Mouse (Mus musculus): Measurements from ENCODE around the gene Ermp1.

The Ermp1 gene

GRCm38 (mm10) chr19:29661974-29662580 lies 13.9 kb upstream of the Ermp1 start:
- DNase-seq (ENCODE audit: low read depth, low spot score) = no peak

DNA sequence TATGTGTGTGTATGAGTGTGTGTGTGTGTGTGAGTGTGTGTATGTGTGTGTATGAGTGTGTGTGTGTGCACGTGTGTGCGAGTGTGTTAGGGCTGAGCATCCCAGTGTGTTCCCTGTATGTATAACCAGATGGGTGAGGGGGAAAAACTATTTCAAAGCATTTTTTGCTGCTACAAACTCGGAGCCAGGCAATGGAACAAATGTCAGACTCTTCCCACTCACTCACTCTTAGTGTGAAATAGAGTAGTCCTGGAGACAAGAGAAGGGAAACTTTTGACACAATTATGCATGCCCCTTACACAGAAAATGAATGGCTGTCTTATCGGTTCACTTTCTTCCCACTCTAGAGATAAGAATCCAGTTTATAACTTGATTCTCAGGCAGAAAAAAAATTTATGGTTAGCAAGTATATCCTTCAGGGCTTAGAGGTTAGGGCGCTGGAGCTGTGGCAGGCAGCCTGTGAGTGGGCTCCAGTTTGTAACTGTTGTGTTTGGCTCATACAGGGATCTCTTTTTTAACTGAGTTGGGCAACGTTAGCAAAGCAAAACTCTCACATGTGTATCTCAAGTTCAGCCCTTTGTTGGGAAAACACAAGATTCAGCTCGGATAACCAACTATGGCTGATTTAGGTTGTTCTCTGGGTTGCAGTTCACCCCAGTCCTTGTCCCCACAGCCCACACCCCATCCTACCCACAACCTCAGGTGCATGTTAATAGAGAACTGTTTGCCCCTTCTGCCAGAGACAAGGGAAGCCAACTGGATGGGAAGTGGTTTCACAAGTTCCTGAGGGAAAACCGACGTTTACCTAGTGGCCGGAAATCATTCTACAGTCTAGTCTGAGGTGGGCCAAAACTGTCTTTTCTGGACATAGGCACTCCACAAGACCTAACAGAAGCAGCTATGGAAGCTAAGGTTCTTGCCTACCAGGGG lies 12.9 kb upstream of the Ermp1 start:
- no peak for DNase-seq (ENCODE audit: low read depth, low spot score)

DNA sequence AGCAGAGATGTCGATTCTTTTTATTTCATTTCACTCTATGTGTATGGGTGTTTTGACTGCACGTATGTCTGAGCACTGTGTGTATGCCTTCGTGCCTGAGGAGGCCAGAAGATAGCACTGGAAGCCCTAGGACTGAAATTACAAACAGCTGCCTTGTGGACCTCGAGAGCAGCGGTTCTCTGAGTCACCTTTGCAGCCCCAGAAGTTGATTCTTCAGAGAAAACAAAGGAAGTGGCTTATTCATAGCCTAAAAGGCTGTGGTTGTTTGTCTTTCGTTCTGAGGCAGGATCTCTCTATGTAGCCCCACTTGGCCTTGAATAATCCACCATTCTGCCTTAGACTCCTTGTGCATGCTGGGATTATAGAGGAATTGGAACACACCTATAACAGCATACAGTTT lies 11.5 kb upstream of the Ermp1 start:
- peak; percentile 37 for DNase-seq (ENCODE audit: low read depth, low spot score)

- DNase-seq (ENCODE audit: low read depth, low spot score) = no peak
Measured at GRCm38 (mm10) chr19:29658836-29659235, 10.6 kb upstream of the Ermp1 start.

DNA sequence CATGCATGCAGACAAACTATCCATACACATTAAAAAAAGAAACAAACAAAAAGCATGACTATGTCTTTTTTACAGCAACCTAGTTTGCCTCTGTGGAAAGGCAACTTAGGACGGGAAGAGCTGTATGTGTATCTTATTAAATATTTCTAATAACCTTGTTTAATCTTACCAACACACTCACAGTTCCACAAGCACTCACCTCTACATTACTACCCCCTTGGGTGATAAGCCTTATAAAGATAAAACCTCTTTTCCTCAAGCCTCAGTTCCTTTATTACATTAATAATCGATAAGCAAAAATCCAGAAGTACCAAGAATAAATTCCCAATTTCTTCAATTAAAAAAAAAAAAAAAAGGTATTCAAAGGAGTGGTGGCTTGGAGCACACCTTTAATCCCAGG lies 9.3 kb upstream of the Ermp1 start:
- no peak for DNase-seq (ENCODE audit: low read depth, low spot score)

DNA sequence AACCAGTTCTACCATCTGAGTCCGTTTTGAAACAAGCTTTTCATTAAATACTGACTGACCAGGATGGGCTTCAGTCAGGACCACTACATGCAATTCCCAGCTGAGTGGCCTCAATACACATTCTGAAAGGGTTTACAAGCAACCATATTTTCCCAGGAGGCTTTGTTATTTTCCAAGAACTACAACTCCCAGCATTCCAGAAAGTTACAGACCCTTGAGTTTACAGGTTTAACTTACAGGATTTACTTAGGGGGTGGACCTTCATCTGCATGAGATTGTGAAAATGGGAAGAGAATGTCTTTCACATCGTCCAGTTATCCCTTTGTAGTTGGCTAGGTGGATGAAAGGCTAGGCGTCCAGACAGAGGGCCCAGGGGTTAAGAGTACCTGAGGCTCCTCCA lies 8.8 kb upstream of the Ermp1 start:
- DNase-seq (ENCODE audit: low read depth, low spot score) = no peak

DNA sequence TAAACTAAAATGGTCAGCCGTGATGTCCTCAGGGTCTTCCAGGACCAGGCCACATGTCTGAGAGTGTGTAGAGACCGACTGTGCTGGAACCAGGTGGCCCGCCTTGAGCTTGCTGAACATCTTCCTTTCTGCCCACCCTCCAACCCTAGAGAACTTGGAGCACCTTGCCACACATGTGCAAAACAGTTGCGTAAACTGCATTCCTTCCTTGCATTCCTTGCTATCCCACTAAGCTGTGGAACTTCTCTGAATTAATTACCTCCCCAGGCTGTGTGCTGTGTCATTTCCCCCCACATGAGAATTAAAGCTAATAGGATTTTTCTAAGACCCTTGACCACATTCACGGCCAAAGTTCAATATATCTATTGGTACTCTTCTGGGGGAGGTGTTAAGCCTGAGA lies 8.4 kb upstream of the Ermp1 start:
- DNase-seq (ENCODE audit: low read depth, low spot score) = no peak

DNA sequence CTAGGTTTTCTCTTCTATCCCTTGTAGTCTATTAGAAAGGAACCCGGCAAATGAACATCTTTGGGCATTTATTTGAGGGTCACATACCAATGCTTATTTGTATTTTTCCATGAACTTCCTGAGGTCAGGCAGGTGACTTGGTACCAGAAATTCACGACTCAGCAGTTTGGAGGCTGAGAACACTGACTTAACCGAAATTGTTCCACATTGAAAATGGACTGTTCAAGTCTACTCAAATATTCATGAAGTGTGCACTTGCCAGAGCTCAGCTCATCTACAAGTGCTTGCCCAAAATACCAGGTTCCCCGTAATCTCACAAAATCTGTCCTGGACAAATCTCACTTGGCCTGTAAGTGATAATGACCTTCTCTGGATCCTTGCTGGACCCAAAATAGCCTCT lies 7.8 kb upstream of the Ermp1 start:
- DNase-seq (ENCODE audit: low read depth, low spot score) = no peak

DNA sequence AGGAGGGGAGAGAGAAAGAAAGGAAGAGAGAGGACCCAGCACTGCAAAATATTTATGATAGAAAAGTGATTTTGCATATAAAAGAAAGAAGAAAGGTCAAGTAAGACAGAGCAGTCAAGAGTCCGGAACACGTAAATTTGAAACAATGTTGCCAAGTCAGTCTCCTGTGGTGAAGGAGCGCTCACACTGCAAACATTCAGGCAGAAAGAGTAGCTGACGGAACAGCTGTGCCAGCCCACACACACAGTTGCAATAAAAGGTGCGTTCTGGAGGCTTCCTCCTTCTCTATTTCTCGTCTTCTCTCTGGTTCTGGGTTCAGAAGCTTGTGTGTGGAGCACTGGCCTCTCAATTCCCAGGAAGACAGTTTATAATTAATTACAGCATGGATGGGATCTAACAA lies 6.9 kb upstream of the Ermp1 start:
- DNase-seq (ENCODE audit: low read depth, low spot score) = peak; percentile 14

DNA sequence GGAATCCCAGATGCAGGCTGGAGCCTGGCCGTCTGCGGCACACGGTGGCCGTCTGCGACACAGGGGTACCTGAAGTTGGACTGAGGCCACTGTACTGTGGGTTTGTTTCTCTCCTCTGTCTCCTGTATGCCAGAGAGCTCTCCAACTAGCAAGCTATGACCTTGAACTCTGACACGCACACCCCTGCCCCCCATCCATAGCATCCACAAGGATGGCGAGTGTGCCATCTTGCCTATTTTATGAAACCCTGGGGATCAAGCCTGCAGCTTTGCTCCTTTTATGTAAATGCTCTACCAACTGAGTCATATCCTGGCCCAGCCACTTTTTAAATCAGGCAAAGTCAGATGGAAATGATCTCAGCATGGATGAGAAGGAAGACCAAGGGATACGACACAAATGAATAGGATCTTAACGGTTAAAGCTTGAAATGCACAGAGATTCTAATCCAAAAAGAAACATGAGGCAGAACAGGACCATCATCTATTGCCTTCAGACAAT lies 5.6 kb upstream of the Ermp1 start:
- DNase-seq (ENCODE audit: low read depth, low spot score) = no peak

DNA sequence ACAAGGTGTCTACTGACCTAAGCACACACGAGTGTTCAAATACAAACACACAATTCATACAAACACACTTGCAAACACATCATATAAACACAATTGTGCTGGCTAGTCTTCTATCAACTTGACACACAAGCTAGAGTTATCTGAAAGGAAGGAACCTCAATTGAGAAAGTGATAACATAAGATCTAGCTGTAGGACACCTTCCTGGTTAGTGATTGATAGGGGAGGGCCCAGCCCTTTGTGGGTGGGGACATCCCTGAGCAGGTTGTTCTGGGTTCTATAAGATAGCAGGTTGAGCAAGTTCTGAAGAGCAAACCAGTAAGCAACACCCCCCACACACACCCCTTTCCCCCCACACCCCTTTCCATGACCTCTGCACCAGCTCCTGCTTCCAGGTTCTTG lies 1.5 kb upstream of the Ermp1 start:
- DNase-seq (ENCODE audit: low read depth, low spot score) = no peak

- DNase-seq (ENCODE audit: low read depth, low spot score) = no peak
Measured at GRCm38 (mm10) chr19:29648550-29648914, 317 bp upstream of the Ermp1 start.

DNA sequence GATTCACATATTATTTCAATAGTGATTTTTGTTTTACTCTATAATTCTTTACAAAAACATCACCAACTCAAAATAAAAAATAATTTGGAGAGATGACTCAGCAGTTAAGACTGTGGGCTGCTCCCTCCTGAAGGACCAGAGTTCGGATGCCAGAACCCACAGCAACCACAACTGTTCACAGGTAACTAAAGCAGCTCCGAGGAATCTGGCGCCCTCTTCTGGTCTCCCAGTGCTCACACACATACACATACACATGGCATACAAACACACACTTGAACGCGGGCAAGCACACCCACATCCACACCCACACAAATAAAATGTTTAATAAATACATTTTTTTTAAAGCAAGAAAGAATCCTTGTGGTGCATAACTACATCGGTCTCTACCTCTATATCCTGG lies 3.5 kb downstream of the Ermp1 start:
- peak; percentile 52 for DNase-seq (ENCODE audit: low read depth, low spot score)

DNA sequence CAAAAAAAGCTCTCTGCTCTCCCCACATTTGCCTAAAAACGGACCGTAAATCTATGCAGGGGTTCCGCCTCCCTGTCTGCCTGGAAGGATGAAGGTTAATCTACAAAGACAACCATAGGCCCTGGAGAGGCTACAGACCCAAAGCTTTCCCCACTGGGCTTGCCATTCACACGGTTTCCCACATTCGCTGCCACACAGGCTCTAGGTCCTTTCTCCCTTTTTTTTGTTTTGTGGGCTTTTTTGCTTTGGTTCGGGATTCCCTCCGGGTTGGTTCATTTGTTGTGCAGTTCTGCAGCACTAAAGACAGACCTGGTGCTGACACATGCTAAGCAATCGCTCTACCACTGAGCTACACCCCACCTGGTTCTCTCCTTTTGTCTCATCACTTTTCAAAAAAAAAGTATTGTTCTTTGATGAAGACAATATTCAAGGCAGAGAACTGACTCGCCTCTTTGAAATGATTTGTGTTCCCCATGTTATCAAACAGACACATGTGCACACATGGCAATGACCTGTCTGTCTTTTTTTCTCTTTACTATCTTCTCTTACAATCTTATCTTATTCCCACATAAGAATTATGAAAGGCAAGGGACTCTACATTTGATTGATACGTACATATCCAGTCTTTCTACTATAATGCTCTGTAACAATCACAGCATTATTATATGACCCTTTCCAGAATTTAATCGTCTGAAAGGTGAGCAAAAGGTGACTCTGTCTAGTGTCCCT lies 4.9 kb downstream of the Ermp1 start:
- no peak for DNase-seq (ENCODE audit: low read depth, low spot score)

DNA sequence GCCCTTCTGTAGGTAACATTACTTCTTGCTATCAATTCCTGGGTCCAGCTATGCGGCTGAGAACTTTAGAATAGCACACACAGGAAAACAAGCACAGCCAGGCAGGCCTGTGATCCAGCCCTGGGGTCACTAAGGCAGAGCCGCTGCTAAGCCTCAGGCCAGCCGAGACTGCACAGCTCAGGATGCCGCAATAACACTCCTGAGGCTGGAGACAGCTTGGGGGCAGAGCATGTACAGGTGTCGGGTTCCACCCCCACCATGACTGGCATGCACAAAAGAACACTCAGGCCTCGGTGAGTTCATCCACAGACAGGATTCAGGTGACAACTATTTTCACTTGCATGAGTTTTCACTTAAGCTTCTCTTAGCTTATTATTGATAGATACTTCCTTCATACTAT lies 6.0 kb downstream of the Ermp1 start:
- DNase-seq (ENCODE audit: low read depth, low spot score) = no peak

GRCm38 (mm10) chr19:29641510-29641909 lies 6.7 kb downstream of the Ermp1 start:
- no peak for DNase-seq (ENCODE audit: low read depth, low spot score)

DNA sequence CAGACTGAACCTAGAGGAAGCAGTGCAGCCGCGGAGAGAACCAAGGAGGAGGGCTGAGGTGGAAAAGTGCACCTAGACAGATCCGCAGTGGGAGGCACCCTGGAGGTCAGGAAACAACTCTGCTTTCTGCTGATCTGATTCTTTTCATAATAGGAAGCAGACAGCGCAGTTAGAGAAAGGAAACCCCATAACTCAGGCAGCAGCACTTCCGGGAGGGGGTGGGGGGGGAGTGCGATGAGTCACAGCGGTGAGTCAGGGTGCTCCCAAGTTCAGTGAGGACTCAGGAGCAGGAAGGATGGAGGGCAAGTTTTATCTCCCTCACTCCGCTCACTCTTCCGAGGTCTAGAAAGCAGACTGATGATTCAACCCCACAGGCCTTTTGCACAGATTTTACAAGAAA lies 7.2 kb downstream of the Ermp1 start:
- DNase-seq (ENCODE audit: low read depth, low spot score) = peak; percentile 81

GRCm38 (mm10) chr19:29612102-29612501 lies 36.1 kb downstream of the Ermp1 start:
- no peak for DNase-seq (ENCODE audit: low read depth, low spot score)

DNA sequence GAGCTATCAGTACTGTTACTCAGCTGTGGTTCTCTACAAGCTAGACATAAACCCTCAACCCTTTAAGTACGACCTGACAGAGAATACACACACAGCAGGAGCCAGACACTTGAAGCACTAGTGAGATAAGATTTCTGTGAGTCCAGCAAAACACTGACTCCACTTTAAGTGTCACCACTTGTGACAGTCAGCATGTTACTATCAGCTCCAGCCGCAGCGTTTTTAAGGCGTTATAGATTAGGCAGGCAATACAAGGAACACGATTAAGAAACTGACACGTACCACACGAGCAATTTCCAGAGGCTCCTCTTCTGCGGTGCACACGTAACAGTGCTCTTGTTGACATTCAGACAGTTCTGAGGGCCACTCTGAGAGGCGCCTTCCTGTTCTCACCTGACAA lies 37.3 kb downstream of the Ermp1 start:
- DNase-seq (ENCODE audit: low read depth, low spot score) = no peak

DNA sequence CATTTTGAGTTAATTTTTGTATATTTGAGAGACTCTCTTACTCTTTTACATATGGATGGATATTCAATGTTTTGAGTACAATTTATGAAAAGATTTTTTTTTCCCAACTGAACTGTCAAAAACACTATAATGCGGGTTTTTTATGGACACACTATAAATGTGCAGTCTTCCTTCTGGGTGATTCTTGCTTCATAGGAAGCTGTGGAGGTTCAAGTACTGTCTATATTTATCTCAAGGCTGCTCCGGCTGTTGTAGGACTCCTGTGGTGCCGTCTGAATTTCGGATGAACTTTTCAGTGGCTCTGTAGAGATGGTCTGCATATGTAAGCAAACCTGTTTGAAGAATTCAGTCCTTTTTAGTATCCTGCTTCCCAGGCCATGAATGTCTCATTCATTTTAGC lies 40.0 kb downstream of the Ermp1 start:
- no peak for DNase-seq (ENCODE audit: low read depth, low spot score)

- DNase-seq (ENCODE audit: low read depth, low spot score) = no peak
Measured at GRCm38 (mm10) chr19:29607521-29607920, 40.7 kb downstream of the Ermp1 start.

GRCm38 (mm10) chr19:29604653-29605052 lies 43.6 kb downstream of the Ermp1 start:
- DNase-seq (ENCODE audit: low read depth, low spot score) = no peak

All from CD4-positive, CD25-positive, alpha-beta regulatory T cell, adult 2 months (primary cell).